Mouse (Mus musculus) testis, adult 2 months (tissue): ENCODE measurements at regions not wholly inside any gene's neighbourhood (a gene's known extent, or its start where the extent isn't known, plus 50 kb on each side); places are given as distances from the start of the nearest gene placed in this dataset.

Experiments used
- H3K27ac ChIP-seq: fragments of 200-500 bp; 2 replicates; pipeline ENCODE4 v1.5.1; 2012; ENCODE audit warnings: low read depth, low read length; ENCODE audit not compliant: control insufficient read depth, insufficient read depth
- H3K27me3 ChIP-seq: fragments of 200-500 bp; 2 replicates; pipeline ENCODE4 v1.6.1; 2012; ENCODE audit warnings: mild to moderate bottlenecking, low read length, moderate library complexity; ENCODE audit not compliant: control insufficient read depth, insufficient read depth
- H3K36me3 ChIP-seq: fragments of 200-500 bp; 2 replicates; pipeline ENCODE4 v1.6.1; 2012; ENCODE audit warnings: mild to moderate bottlenecking, low read length; ENCODE audit not compliant: control insufficient read depth, insufficient read depth
- H3K4me1 ChIP-seq: fragments of 200-500 bp; 2 replicates; pipeline ENCODE4 v1.6.1; 2012; ENCODE audit warnings: low read length; ENCODE audit not compliant: control insufficient read depth, insufficient read depth
- H3K4me3 ChIP-seq: fragments of 200-500 bp; 2 replicates; pipeline ENCODE4 v1.5.1; 2012; ENCODE audit warnings: low read depth, mild to moderate bottlenecking, low read length, moderate library complexity, mixed read lengths; ENCODE audit not compliant: control insufficient read depth
- CTCF ChIP-seq: fragments of 200-500 bp; IDR thresholded peaks from 2 replicates; pipeline ENCODE4 v1.5.1; 2012; ENCODE audit warnings: low read depth, mild to moderate bottlenecking, inconsistent platforms, low read length, moderate library complexity; ENCODE audit not compliant: control insufficient read depth, insufficient read depth, insufficient replicate concordance
- POLR2A ChIP-seq: fragments of 200-500 bp; IDR thresholded peaks from 2 replicates; pipeline ENCODE4 v1.6.1; 2012; ENCODE audit warnings: low read depth, mild to moderate bottlenecking, inconsistent platforms, low read length, moderate library complexity; ENCODE audit not compliant: control insufficient read depth

DNA sequence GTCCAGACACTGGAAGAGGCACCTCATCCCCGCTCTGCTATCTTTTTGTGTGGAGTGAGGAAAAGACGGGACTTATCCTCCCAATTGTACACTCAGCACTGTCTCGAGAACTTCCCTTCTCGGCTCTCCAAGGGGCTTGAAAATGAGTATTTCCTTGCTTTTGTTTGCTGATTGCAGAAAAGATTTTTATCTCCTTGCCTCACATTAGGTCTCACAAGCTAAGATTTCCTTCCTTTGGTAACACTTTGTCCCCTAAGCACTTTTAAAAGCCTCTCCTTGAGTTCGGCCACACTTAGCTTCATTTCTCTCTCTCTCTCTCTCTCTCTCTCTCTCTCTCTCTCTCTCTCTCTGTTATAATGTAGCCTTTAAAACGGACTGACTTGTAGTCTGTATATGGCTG lies 222.5 kb upstream of the Srek1ip1 start:
- no peaks in the 10 kb centered on the region for H3K36me3 ChIP-seq
- H3K27ac ChIP-seq, result no peak overlapping the region
- H3K4me3 ChIP-seq, result no peak overlapping the region
- TF ChIP-seq CTCF (no peak), POLR2A (no peak)
- no peaks in the 10 kb centered on the region for H3K4me1 ChIP-seq
- H3K27me3 ChIP-seq, result no peaks in the 10 kb centered on the region

DNA sequence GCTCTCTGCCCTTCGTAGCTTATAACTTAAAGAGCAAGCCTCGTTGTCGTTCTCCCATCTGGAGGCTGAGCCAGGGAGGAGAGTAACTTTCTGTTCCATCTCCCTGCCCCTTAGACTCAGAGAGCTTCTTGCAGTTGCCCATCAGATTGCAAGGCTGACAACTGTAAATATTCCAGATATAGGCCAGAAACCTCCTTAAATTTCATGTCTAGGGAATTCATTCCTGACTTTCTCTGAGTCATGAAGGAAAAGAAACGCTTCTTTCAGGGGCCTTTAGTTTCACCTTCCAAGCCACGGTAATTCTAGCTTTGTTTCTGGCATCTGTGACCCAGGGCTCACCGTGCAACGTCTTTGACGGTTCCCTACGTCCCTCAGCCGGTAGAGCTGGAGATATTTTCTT lies 220.0 kb upstream of the Srek1ip1 start:
- H3K27me3 ChIP-seq, result no peaks in the 10 kb centered on the region
- TF ChIP-seq CTCF (no peak), POLR2A (no peak)
- no peaks in the 10 kb centered on the region for H3K4me1 ChIP-seq
- no peak overlapping the region for H3K4me3 ChIP-seq
- H3K36me3 ChIP-seq, result no peaks in the 10 kb centered on the region
- H3K27ac ChIP-seq, result no peak overlapping the region

DNA sequence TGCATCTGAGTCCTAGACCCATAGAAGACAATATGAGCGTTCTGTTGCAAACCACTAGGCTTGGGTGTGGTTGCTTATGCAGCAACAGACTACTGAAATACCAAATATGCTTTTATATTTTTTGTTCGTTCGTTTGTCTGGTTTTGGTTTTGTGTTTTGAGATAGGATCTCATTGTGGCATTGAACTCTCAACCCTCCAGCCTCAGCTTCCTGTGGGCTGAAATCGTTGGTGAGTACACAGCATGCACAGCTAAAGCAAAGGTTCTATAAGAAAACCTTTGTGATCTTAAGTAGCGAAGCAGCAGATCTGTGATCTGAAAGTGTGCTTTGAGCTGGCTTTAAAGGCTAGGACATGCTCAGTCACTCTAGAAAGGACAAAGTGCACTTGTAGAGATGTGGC lies 217.9 kb upstream of the Srek1ip1 start:
- H3K27me3 ChIP-seq, result no peaks in the 10 kb centered on the region
- no peak overlapping the region for H3K27ac ChIP-seq
- TF ChIP-seq POLR2A (no peak), CTCF (no peak)
- H3K36me3 ChIP-seq, result no peaks in the 10 kb centered on the region
- no peak overlapping the region for H3K4me3 ChIP-seq
- H3K4me1 ChIP-seq, result no peaks in the 10 kb centered on the region

DNA sequence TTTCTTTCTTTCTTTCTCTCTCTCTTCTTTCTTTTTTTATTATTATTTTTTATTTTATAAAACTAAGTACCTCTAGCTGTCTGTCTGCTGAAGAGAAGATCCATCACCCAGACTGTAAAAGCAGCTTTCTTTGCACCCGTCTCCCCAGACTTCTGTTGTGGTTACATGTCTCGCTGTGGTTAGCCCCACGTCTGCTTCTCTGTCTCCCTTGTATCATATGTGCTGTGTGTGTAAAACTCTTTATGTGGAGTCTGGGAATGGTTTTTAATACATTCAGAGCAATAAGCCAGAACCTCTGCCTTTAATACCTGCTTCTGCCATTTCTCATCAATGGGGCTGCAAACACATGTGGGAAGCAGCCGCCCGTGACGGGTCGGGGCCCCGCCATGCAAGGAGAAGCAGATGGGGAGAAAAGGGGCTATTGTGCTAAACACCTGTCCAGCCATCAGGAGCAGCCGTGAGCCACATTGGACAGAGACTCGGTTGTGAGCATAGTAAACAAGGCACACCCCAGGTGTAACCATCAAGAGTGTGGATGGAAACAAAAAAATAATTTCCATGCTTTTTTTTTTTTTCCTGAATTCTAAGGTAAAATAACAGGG lies 216.0 kb upstream of the Srek1ip1 start:
- Histone ChIP-seq H3K27me3 (no peaks in the 10 kb centered on the region), H3K4me3 (no peak overlapping the region), H3K36me3 (no peaks in the 10 kb centered on the region), H3K4me1 (no peaks in the 10 kb centered on the region), H3K27ac (no peak overlapping the region)
- TF ChIP-seq CTCF, result no peak
- TF ChIP-seq POLR2A, result no peak

DNA sequence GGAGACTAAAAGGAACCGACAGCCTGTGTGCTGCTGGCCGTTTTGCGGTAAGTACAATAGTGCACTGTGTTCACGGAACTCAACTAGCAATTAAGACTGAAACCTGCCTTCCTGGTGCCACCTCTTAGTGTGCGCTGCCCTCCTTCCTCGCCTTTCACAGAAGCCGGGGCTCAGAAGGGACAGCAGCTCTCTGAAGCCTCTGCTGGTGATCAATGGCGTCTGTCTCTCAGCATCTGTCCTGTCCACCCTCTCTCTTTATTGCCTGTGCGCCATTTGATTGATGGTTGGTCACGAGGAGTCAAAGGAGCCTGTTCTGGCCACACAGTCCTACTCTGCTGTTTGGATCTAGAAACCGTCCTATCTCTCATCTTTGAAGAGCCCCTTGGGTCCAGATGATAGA lies 214.4 kb upstream of the Srek1ip1 start:
- H3K36me3 ChIP-seq, result no peaks in the 10 kb centered on the region
- H3K27ac ChIP-seq, result no peak overlapping the region
- H3K4me3 ChIP-seq, result no peak overlapping the region
- no peak for TF ChIP-seq CTCF
- TF ChIP-seq POLR2A, result no peak
- H3K4me1 ChIP-seq, result no peaks in the 10 kb centered on the region
- no peaks in the 10 kb centered on the region for H3K27me3 ChIP-seq

DNA sequence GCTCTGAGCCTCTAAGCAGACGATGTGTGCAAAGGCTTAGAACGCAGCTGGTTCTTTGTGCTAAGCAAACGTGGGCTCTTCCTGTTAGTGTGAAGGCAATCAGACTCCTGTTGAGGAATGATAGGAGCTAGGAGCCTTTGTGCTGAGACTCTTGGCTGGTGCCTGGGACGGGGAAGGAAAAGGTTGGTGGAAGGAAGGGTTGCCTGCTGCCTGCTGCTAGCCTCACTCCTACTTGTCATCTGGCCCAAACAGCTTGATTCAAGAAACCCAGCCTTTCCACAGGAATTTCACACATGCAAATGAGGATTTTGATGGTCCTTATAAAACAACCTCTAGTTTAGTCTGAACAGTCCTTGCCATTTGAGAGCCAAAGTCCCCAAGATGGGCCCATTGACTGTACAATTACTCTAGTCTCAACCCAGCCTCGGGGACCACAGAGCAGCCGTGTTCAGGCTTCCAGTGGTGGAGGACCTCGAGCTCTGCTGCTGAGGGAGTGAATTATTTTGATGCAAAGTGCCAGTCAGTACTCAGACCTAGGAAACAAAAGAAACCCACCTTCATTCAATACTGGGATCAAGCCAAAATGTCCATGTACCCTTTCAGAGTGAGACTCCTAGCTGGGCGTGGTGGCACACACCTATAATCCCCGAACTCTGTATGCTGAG lies 211.5 kb upstream of the Srek1ip1 start:
- H3K27ac ChIP-seq, result no peak overlapping the region
- no peak overlapping the region for H3K4me3 ChIP-seq
- no peaks in the 10 kb centered on the region for H3K36me3 ChIP-seq
- H3K27me3 ChIP-seq, result no peaks in the 10 kb centered on the region
- no peak for TF ChIP-seq POLR2A
- no peak for TF ChIP-seq CTCF
- H3K4me1 ChIP-seq, result no peaks in the 10 kb centered on the region
